Mouse (Mus musculus) heart, embryonic 12.5 days (tissue): Measurements from ENCODE around the gene Zdhhc8. TPM values are rescaled to one million over a fixed set of nuclear protein-coding genes. Genes with fewer than 3 reads are reported as not detected.
A peak's percentile ranks its signal among the peaks of the same experiment; 100 is the strongest.

Source experiments
- ATAC-seq: fragments of 200-750 bp; cut with Nextera tagmentation; 2 replicates; pipeline ENCODE4 v1.8.0; 2017; ENCODE audit warnings: moderate TSS enrichment, moderate library complexity; ENCODE audit not compliant: insufficient number of reproducible peaks, low FRiP score
- H3K27ac ChIP-seq: fragments of 300-500 bp; sonication (generic); 2 replicates; pipeline ENCODE4 v1.5.1; 2016; ENCODE audit warnings: mild to moderate bottlenecking, moderate library complexity; ENCODE audit not compliant: poor library complexity, severe bottlenecking
- H3K27me3 ChIP-seq: fragments of 300-500 bp; sonication (generic); replicated peaks from 2 replicates; pipeline ENCODE4 v1.6.1; 2016; ENCODE audit warnings: mild to moderate bottlenecking, moderate library complexity
- H3K36me3 ChIP-seq: fragments of 300-500 bp; sonication (generic); 2 replicates; pipeline ENCODE4 v1.6.1; 2016; ENCODE audit warnings: mild to moderate bottlenecking, moderate library complexity
- H3K4me1 ChIP-seq: fragments of 300-500 bp; sonication (generic); replicated peaks from 2 replicates; pipeline ENCODE4 v1.6.1; 2016; ENCODE audit warnings: mild to moderate bottlenecking
- H3K4me2 ChIP-seq: fragments of 300-500 bp; sonication (generic); 2 replicates; pipeline ENCODE4 v1.6.1; 2016; ENCODE audit warnings: mild to moderate bottlenecking, moderate library complexity
- H3K4me3 ChIP-seq: fragments of 300-500 bp; sonication (generic); 2 replicates; pipeline ENCODE4 v1.5.1; 2016; ENCODE audit warnings: mild to moderate bottlenecking
- H3K9ac ChIP-seq: fragments of 300-500 bp; sonication (generic); 2 replicates; pipeline ENCODE4 v1.6.1; 2016; ENCODE audit warnings: mild to moderate bottlenecking, moderate library complexity
- H3K9me3 ChIP-seq: fragments of 300-500 bp; sonication (generic); replicated peaks from 2 replicates; pipeline ENCODE4 v1.6.1; 2016; ENCODE audit warnings: mild to moderate bottlenecking, moderate library complexity
- WGBS: fragments of 180-500 bp; shearing (Covaris S2); methylation state at CpG from one replicate; pipeline ENCODE4 v1.1.7; 2016; 5-methylcytosine and 5-hydroxymethylcytosine counted together
- polyA plus RNA-seq: library from polyadenylated mRNA; unstranded; fragments of >200 nt; fragmentation: Nextera tagmentation; extraction: Ambion mirVana; gene quantifications from 2 replicates; pipeline ENCODE4 v1.2.1, GENCODE M21; 2016

Zdhhc8 gene
- polyA plus RNA-seq, 1 experiment from 2014 or later = 33.0 TPM

- Histone ChIP-seq H3K4me2 (peak overlapping the region; percentile 66), H3K27ac (peak overlapping the region; percentile 95), H3K4me1 (peaks cover 65% of the 10 kb centered on the region), H3K36me3 (peaks cover 34% of the 10 kb centered on the region), H3K27me3 (no peaks in the 10 kb centered on the region), H3K9me3 (no peaks in the 10 kb centered on the region), H3K9ac (peak overlapping the region; percentile 17; the same call in 1 of the 2 replicates), H3K4me3 (0 out of 2 replicates have a peak overlapping the region, but pooled peaks have one; percentile 27)
- 72% methylated on average over 6 of the region's 6 CpGs for WGBS
- ATAC-seq = no peak
These were observed 4.3 kb downstream of the Zdhhc8 start for GRCm38 (mm10) chr16:18230617-18231016.

- Histone ChIP-seq H3K4me1 (peaks cover 63% of the 10 kb centered on the region), H3K9ac (peak overlapping the region; percentile 55), H3K4me2 (peak overlapping the region; percentile 66), H3K27me3 (no peaks in the 10 kb centered on the region), H3K36me3 (peaks cover 44% of the 10 kb centered on the region), H3K27ac (peak overlapping the region; percentile 95), H3K9me3 (no peaks in the 10 kb centered on the region), H3K4me3 (peak overlapping the region; percentile 27)
- 26% methylated on average over 11 of the region's 11 CpGs for WGBS
- ATAC-seq = peak; percentile 44
These were observed 5.3 kb downstream of the Zdhhc8 start for GRCm38 (mm10) chr16:18229622-18230021.

GRCm38 (mm10) chr16:18228856-18229255, 6.1 kb downstream of the Zdhhc8 start:
- no peak for ATAC-seq
- H3K9ac ChIP-seq = peak overlapping the region; percentile 55
- WGBS = 86% methylated on average over 4 of the region's 4 CpGs

GRCm38 (mm10) chr16:18227897-18228422, 7.0 kb downstream of the Zdhhc8 start:
- Histone ChIP-seq H3K36me3 (peaks cover 58% of the 10 kb centered on the region), H3K4me1 (peaks cover 49% of the 10 kb centered on the region), H3K9me3 (no peaks in the 10 kb centered on the region), H3K4me2 (no peak overlapping the region), H3K9ac (no peak overlapping the region), H3K27me3 (no peaks in the 10 kb centered on the region), H3K27ac (no peak overlapping the region), H3K4me3 (no peak overlapping the region)
- 92% methylated on average over 20 of the region's 20 CpGs for WGBS
- ATAC-seq = no peak

More at GRCm38 (mm10) chr16:18228856-18229255, 6.1 kb downstream of the Zdhhc8 start:
- H3K9me3 ChIP-seq = no peaks in the 10 kb centered on the region
- H3K4me1 ChIP-seq = peaks cover 58% of the 10 kb centered on the region
- H3K4me3 ChIP-seq = peak overlapping the region; percentile 27; the same call in 1 of the 2 replicates
- H3K4me2 ChIP-seq = peak overlapping the region; percentile 66
- H3K36me3 ChIP-seq = peaks cover 52% of the 10 kb centered on the region
- peak overlapping the region; percentile 95 for H3K27ac ChIP-seq
- H3K27me3 ChIP-seq = no peaks in the 10 kb centered on the region

GRCm38 (mm10) chr16:18227187-18227586, 7.7 kb downstream of the Zdhhc8 start:
- Histone ChIP-seq H3K9me3 (no peaks in the 10 kb centered on the region), H3K27ac (no peak overlapping the region), H3K4me1 (peaks cover 48% of the 10 kb centered on the region), H3K4me2 (no peak overlapping the region), H3K9ac (no peak overlapping the region), H3K36me3 (peaks cover 65% of the 10 kb centered on the region), H3K27me3 (no peaks in the 10 kb centered on the region), H3K4me3 (no peak overlapping the region)
- 89% methylated on average over 13 of the region's 13 CpGs for WGBS
- ATAC-seq = no peak

- Histone ChIP-seq H3K4me2 (no peak overlapping the region), H3K27ac (no peak overlapping the region), H3K36me3 (peaks cover 65% of the 10 kb centered on the region), H3K4me1 (peaks cover 17% of the 10 kb centered on the region), H3K4me3 (no peak overlapping the region), H3K9ac (no peak overlapping the region), H3K27me3 (no peaks in the 10 kb centered on the region), H3K9me3 (no peaks in the 10 kb centered on the region)
- no peak for ATAC-seq
- 84% methylated on average over 11 of the region's 11 CpGs for WGBS
These were observed 12.7 kb downstream of the Zdhhc8 start for GRCm38 (mm10) chr16:18222188-18222587.

GRCm38 (mm10) chr16:18221543-18221898, 13.4 kb downstream of the Zdhhc8 start:
- Histone ChIP-seq H3K9ac (no peak overlapping the region), H3K27me3 (no peaks in the 10 kb centered on the region), H3K4me2 (no peak overlapping the region), H3K4me3 (no peak overlapping the region), H3K27ac (no peak overlapping the region), H3K9me3 (no peaks in the 10 kb centered on the region), H3K4me1 (peaks cover 15% of the 10 kb centered on the region), H3K36me3 (peaks cover 59% of the 10 kb centered on the region)
- ATAC-seq = no peak
- WGBS = 71% methylated on average over 11 of the region's 11 CpGs

GRCm38 (mm10) chr16:18220856-18221542, 13.9 kb downstream of the Zdhhc8 start:
- no peak overlapping the region for H3K4me3 ChIP-seq
- H3K4me2 ChIP-seq = no peak overlapping the region
- peaks cover 54% of the 10 kb centered on the region for H3K36me3 ChIP-seq
- H3K27ac ChIP-seq = no peak overlapping the region
- 88% methylated on average over 6 of the region's 6 CpGs for WGBS
- ATAC-seq = no peak
- no peaks in the 10 kb centered on the region for H3K27me3 ChIP-seq
- no peak overlapping the region for H3K9ac ChIP-seq
- peaks cover 15% of the 10 kb centered on the region for H3K4me1 ChIP-seq
- H3K9me3 ChIP-seq = no peaks in the 10 kb centered on the region

GRCm38 (mm10) chr16:18220001-18220400, 14.9 kb downstream of the Zdhhc8 start:
- Histone ChIP-seq H3K9me3 (no peaks in the 10 kb centered on the region), H3K27ac (no peak overlapping the region), H3K9ac (peak overlapping the region; percentile 6; the same call in 1 of the 2 replicates), H3K27me3 (no peaks in the 10 kb centered on the region), H3K36me3 (peaks cover 44% of the 10 kb centered on the region), H3K4me1 (peaks cover 15% of the 10 kb centered on the region), H3K4me3 (no peak overlapping the region), H3K4me2 (no peak overlapping the region)
- WGBS = 54% methylated on average over 8 of the region's 8 CpGs
- peak; percentile 30; the same call in 1 of the 2 replicates for ATAC-seq

- Histone ChIP-seq H3K9ac (0 out of 2 replicates have a peak overlapping the region, but pooled peaks have one; percentile 6), H3K27me3 (no peaks in the 10 kb centered on the region), H3K4me1 (peaks cover 23% of the 10 kb centered on the region), H3K4me3 (no peak overlapping the region), H3K27ac (no peak overlapping the region), H3K9me3 (no peaks in the 10 kb centered on the region), H3K4me2 (no peak overlapping the region), H3K36me3 (peaks cover 29% of the 10 kb centered on the region)
- ATAC-seq = no peak
- WGBS = 65% methylated on average over 9 of the region's 9 CpGs
These were observed 16.3 kb downstream of the Zdhhc8 start for GRCm38 (mm10) chr16:18218580-18218996.

GRCm38 (mm10) chr16:18217579-18217978, 17.4 kb downstream of the Zdhhc8 start, which contains the start of gene Ccdc188:
TSS of gene Ccdc188 (plus strand) at chr16:18217879.
- Histone ChIP-seq H3K27me3 (no peaks in the 10 kb centered on the region), H3K36me3 (peaks cover 19% of the 10 kb centered on the region), H3K9me3 (no peaks in the 10 kb centered on the region), H3K4me2 (no peak within 1 kb of the TSS), H3K27ac (no peak within 1 kb of the TSS), H3K9ac (0 out of 2 replicates have a peak within 1 kb of the TSS, but pooled peaks have one; percentile 6), H3K4me1 (peaks cover 23% of the 10 kb centered on the region), H3K4me3 (no peak within 1 kb of the TSS)
- no peak for ATAC-seq
- 83% methylated on average over 4 of the region's 4 CpGs for WGBS
